Mouse (Mus musculus): ENCODE measurements around the gene Tctex1d1. TPM values are rescaled to one million over a fixed set of nuclear protein-coding genes. Genes with fewer than 3 reads are reported as not detected.

The Tctex1d1 gene
- total RNA-seq, 2 experiments from 2014 or later = 0.61 to 0.96 TPM

GRCm38 (mm10) chr4:102972071-102972470 lies 6.3 kb upstream of the Tctex1d1 start:
- H3K27ac ChIP-seq = no peak overlapping the region
- TF ChIP-seq CTCF (IDR thresholded peaks at IDR 0.05) = no peak
- no peak for DNase-seq (ENCODE audit: extremely low spot score in 1 of 2, low spot score in 2 of 2)
- intact Hi-C loops (cut with DNase I) = no loop called here
- no peak overlapping the region for H3K4me3 ChIP-seq

- intact Hi-C loops (cut with DNase I) = no loop called here
- no peak for DNase-seq (ENCODE audit: extremely low spot score in 1 of 2, low spot score in 2 of 2)
- H3K4me3 ChIP-seq = no peak overlapping the region
- no peak for TF ChIP-seq CTCF (IDR thresholded peaks at IDR 0.05)
- no peak overlapping the region for H3K27ac ChIP-seq
These were observed 4.2 kb upstream of the Tctex1d1 start for GRCm38 (mm10) chr4:102974172-102974571.

- no peak for DNase-seq (ENCODE audit: extremely low spot score in 1 of 2, low spot score in 2 of 2)
- Histone ChIP-seq H3K4me3 (no peak overlapping the region), H3K27ac (no peak overlapping the region)
- no peak for TF ChIP-seq CTCF (IDR thresholded peaks at IDR 0.05)
- intact Hi-C loops (cut with DNase I) = no loop called here
These were observed 1.8 kb upstream of the Tctex1d1 start for GRCm38 (mm10) chr4:102976290-102977275.

GRCm38 (mm10) chr4:102977778-102978321 lies 556 bp upstream of the Tctex1d1 start:
- no peak for DNase-seq (ENCODE audit: extremely low spot score in 1 of 2, low spot score in 2 of 2)
- no peak overlapping the region for H3K27ac ChIP-seq
- intact Hi-C loops (cut with DNase I) = no loop called here
- no peak for TF ChIP-seq CTCF (IDR thresholded peaks at IDR 0.05)
- peak overlapping the region; percentile 17; the same call in 1 of the 2 replicates for H3K4me3 ChIP-seq

- TF ChIP-seq CTCF (IDR thresholded peaks at IDR 0.05) = no peak
- no peak overlapping the region for H3K4me3 ChIP-seq
- intact Hi-C loops (cut with DNase I) = no loop called here
- no peak for DNase-seq (ENCODE audit: extremely low spot score in 1 of 2, low spot score in 2 of 2)
- no peak overlapping the region for H3K27ac ChIP-seq
These were observed 979 bp downstream of the Tctex1d1 start for GRCm38 (mm10) chr4:102979385-102979784.

GRCm38 (mm10) chr4:102981709-102982108 lies 3.3 kb downstream of the Tctex1d1 start:
- DNase-seq (ENCODE audit: extremely low spot score in 1 of 2, low spot score in 2 of 2) = no peak
- intact Hi-C loops (cut with DNase I) = no loop called here
- TF ChIP-seq CTCF (IDR thresholded peaks at IDR 0.05) = no peak
- Histone ChIP-seq H3K27ac (no peak overlapping the region), H3K4me3 (no peak overlapping the region)

- no peak for DNase-seq (ENCODE audit: extremely low spot score in 1 of 2, low spot score in 2 of 2)
- no peak for TF ChIP-seq CTCF (IDR thresholded peaks at IDR 0.05)
- intact Hi-C loops (cut with DNase I) = loop anchor here (2.0 kb wide), 1 partner anchor 361 kb away; no protein-coding TSS in a partner anchor
- Histone ChIP-seq H3K4me3 (no peak overlapping the region), H3K27ac (no peak overlapping the region)
These were observed 7.8 kb downstream of the Tctex1d1 start for GRCm38 (mm10) chr4:102986173-102986572.

- H3K4me3 ChIP-seq = no peak overlapping the region
- no peak overlapping the region for H3K27ac ChIP-seq
- TF ChIP-seq CTCF (IDR thresholded peaks at IDR 0.05) = peak; percentile 88
- peak; percentile 50 to 52 for DNase-seq (ENCODE audit: extremely low spot score in 1 of 2, low spot score in 2 of 2)
- intact Hi-C loops (cut with DNase I) = loop anchor here (1.0 to 2.0 kb wide), 2 partner anchors 159 to 360 kb away; no protein-coding TSS in a partner anchor
These were observed 8.5 kb downstream of the Tctex1d1 start for GRCm38 (mm10) chr4:102986917-102987316.

GRCm38 (mm10) chr4:102987325-102987724 lies 8.9 kb downstream of the Tctex1d1 start:
- intact Hi-C loops (cut with DNase I) = loop anchor here (1.0 to 2.0 kb wide), 2 partner anchors 159 to 359 kb away; no protein-coding TSS in a partner anchor
- TF ChIP-seq CTCF (IDR thresholded peaks at IDR 0.05) = no peak
- DNase-seq (ENCODE audit: extremely low spot score in 1 of 2, low spot score in 2 of 2) = no peak
- no peak overlapping the region for H3K4me3 ChIP-seq
- H3K27ac ChIP-seq = no peak overlapping the region

GRCm38 (mm10) chr4:102987756-102988155 lies 9.3 kb downstream of the Tctex1d1 start:
- no peak overlapping the region for H3K27ac ChIP-seq
- intact Hi-C loops (cut with DNase I) = loop anchor here (1.0 to 2.0 kb wide), 2 partner anchors 159 to 359 kb away; no protein-coding TSS in a partner anchor

GRCm38 (mm10) chr4:102988526-102988925 lies 10.1 kb downstream of the Tctex1d1 start:
- intact Hi-C loops (cut with DNase I) = no loop called here
- Histone ChIP-seq H3K27ac (no peak overlapping the region), H3K4me3 (no peak overlapping the region)
- DNase-seq (ENCODE audit: extremely low spot score in 1 of 2, low spot score in 2 of 2) = no peak
- no peak for TF ChIP-seq CTCF (IDR thresholded peaks at IDR 0.05)

More at GRCm38 (mm10) chr4:102987756-102988155, 9.3 kb downstream of the Tctex1d1 start:
- DNase-seq (ENCODE audit: extremely low spot score in 1 of 2, low spot score in 2 of 2) = no peak
- TF ChIP-seq CTCF (IDR thresholded peaks at IDR 0.05) = no peak
- H3K4me3 ChIP-seq = no peak overlapping the region

- no peak for DNase-seq (ENCODE audit: extremely low spot score in 1 of 2, low spot score in 2 of 2)
- no peak overlapping the region for H3K4me3 ChIP-seq
- intact Hi-C loops (cut with DNase I) = no loop called here
- H3K27ac ChIP-seq = no peak overlapping the region
- no peak for TF ChIP-seq CTCF (IDR thresholded peaks at IDR 0.05)
These were observed 11.0 kb downstream of the Tctex1d1 start for GRCm38 (mm10) chr4:102989391-102989790.

All from left cerebral cortex, adult 2 months (tissue).